Mouse (Mus musculus): ENCODE results near the gene Carnmt1. TPM values are rescaled to one million over a fixed set of nuclear protein-coding genes. Genes with fewer than 3 reads are reported as not detected.

The Carnmt1 gene
- polyA plus RNA-seq, 1 experiment from 2014 or later = 26.8 TPM

GRCm38 (mm10) chr19:18644084-18644483 lies 26.5 kb upstream of the Carnmt1 start:
- Histone ChIP-seq H3K4me1 (peaks cover 5% of the 10 kb centered on the region), H3K4me3 (no peak overlapping the region), H3K27me3 (ENCODE audit: low read depth, poor library complexity, severe bottlenecking) (no peaks in the 10 kb centered on the region), H3K9me3 (replicated peaks) (no peaks in the 10 kb centered on the region), H3K27ac (replicated peaks) (no peak overlapping the region), H3K36me3 (no peaks in the 10 kb centered on the region)
- WGBS = 80% methylated on average over 6 of the region's 6 CpGs
- no peak for DNase-seq (ENCODE audit: low spot score)

- Histone ChIP-seq H3K36me3 (no peaks in the 10 kb centered on the region), H3K9me3 (replicated peaks) (no peaks in the 10 kb centered on the region), H3K4me1 (peaks cover 8% of the 10 kb centered on the region), H3K27me3 (ENCODE audit: low read depth, poor library complexity, severe bottlenecking) (no peaks in the 10 kb centered on the region), H3K4me3 (no peak overlapping the region), H3K27ac (replicated peaks) (no peak overlapping the region)
- DNase-seq (ENCODE audit: low spot score) = no peak
- WGBS = 81% methylated on average over 3 of the region's 3 CpGs
Measured at GRCm38 (mm10) chr19:18646397-18646796, 24.2 kb upstream of the Carnmt1 start.

GRCm38 (mm10) chr19:18646853-18647420 lies 23.6 kb upstream of the Carnmt1 start:
- no peaks in the 10 kb centered on the region for H3K9me3 ChIP-seq (replicated peaks)
- no peak overlapping the region for H3K4me3 ChIP-seq
- DNase-seq (ENCODE audit: low spot score) = no peak
- no peak overlapping the region for H3K27ac ChIP-seq (replicated peaks)
- H3K4me1 ChIP-seq = peaks cover 9% of the 10 kb centered on the region
- no peaks in the 10 kb centered on the region for H3K27me3 ChIP-seq (ENCODE audit: low read depth, poor library complexity, severe bottlenecking)
- WGBS = 58% methylated on average over 5 of the region's 5 CpGs
- no peaks in the 10 kb centered on the region for H3K36me3 ChIP-seq

- no peak overlapping the region for H3K4me3 ChIP-seq
- 86% methylated on average over 9 of the region's 9 CpGs for WGBS
- no peak for DNase-seq (ENCODE audit: low spot score)
Measured at GRCm38 (mm10) chr19:18647775-18648557, 22.6 kb upstream of the Carnmt1 start.

GRCm38 (mm10) chr19:18648558-18648945 lies 22.0 kb upstream of the Carnmt1 start:
- no peak overlapping the region for H3K4me3 ChIP-seq
- WGBS = 88% methylated on average over 6 of the region's 6 CpGs
- peaks cover 6% of the 10 kb centered on the region for H3K4me1 ChIP-seq
- no peaks in the 10 kb centered on the region for H3K9me3 ChIP-seq (replicated peaks)
- H3K27me3 ChIP-seq (ENCODE audit: low read depth, poor library complexity, severe bottlenecking) = no peaks in the 10 kb centered on the region
- H3K36me3 ChIP-seq = no peaks in the 10 kb centered on the region
- H3K27ac ChIP-seq (replicated peaks) = no peak overlapping the region
- no peak for DNase-seq (ENCODE audit: low spot score)

More at GRCm38 (mm10) chr19:18647775-18648557, 22.6 kb upstream of the Carnmt1 start:
- Histone ChIP-seq H3K27me3 (ENCODE audit: low read depth, poor library complexity, severe bottlenecking) (no peaks in the 10 kb centered on the region), H3K4me1 (peaks cover 9% of the 10 kb centered on the region), H3K27ac (replicated peaks) (no peak overlapping the region), H3K9me3 (replicated peaks) (no peaks in the 10 kb centered on the region), H3K36me3 (no peaks in the 10 kb centered on the region)

- Histone ChIP-seq H3K4me1 (peaks cover 6% of the 10 kb centered on the region; the same call in 1 of the 2 replicates), H3K36me3 (no peaks in the 10 kb centered on the region), H3K27me3 (ENCODE audit: low read depth, poor library complexity, severe bottlenecking) (no peaks in the 10 kb centered on the region), H3K9me3 (replicated peaks) (no peaks in the 10 kb centered on the region), H3K27ac (replicated peaks) (no peak overlapping the region), H3K4me3 (no peak overlapping the region)
- no peak for DNase-seq (ENCODE audit: low spot score)
- WGBS = 87% methylated on average over 4 of the region's 4 CpGs
Measured at GRCm38 (mm10) chr19:18649955-18650354, 20.6 kb upstream of the Carnmt1 start.

GRCm38 (mm10) chr19:18650473-18650872 lies 20.1 kb upstream of the Carnmt1 start:
- no peak overlapping the region for H3K27ac ChIP-seq (replicated peaks)
- DNase-seq (ENCODE audit: low spot score) = no peak
- H3K27me3 ChIP-seq (ENCODE audit: low read depth, poor library complexity, severe bottlenecking) = no peaks in the 10 kb centered on the region
- peaks cover 6% of the 10 kb centered on the region; the same call in 1 of the 2 replicates for H3K4me1 ChIP-seq
- H3K4me3 ChIP-seq = no peak overlapping the region
- no peaks in the 10 kb centered on the region for H3K9me3 ChIP-seq (replicated peaks)
- no peaks in the 10 kb centered on the region for H3K36me3 ChIP-seq
- WGBS = 86% methylated on average over 6 of the region's 6 CpGs

- Histone ChIP-seq H3K36me3 (no peaks in the 10 kb centered on the region), H3K4me1 (peaks cover 3% of the 10 kb centered on the region; the same call in 1 of the 2 replicates), H3K27me3 (ENCODE audit: low read depth, poor library complexity, severe bottlenecking) (no peaks in the 10 kb centered on the region), H3K27ac (replicated peaks) (no peak overlapping the region), H3K4me3 (no peak overlapping the region), H3K9me3 (replicated peaks) (no peaks in the 10 kb centered on the region)
- 79% methylated on average over 4 of the region's 4 CpGs for WGBS
- DNase-seq (ENCODE audit: low spot score) = no peak
Measured at GRCm38 (mm10) chr19:18652592-18652991, 18.0 kb upstream of the Carnmt1 start.

GRCm38 (mm10) chr19:18653058-18653457 lies 17.5 kb upstream of the Carnmt1 start:
- WGBS = 86% methylated on average over 6 of the region's 6 CpGs
- Histone ChIP-seq H3K4me3 (no peak overlapping the region), H3K27ac (replicated peaks) (no peak overlapping the region), H3K9me3 (replicated peaks) (no peaks in the 10 kb centered on the region), H3K4me1 (peaks cover 3% of the 10 kb centered on the region; the same call in 1 of the 2 replicates), H3K36me3 (no peaks in the 10 kb centered on the region), H3K27me3 (ENCODE audit: low read depth, poor library complexity, severe bottlenecking) (no peaks in the 10 kb centered on the region)
- no peak for DNase-seq (ENCODE audit: low spot score)

- DNase-seq (ENCODE audit: low spot score) = no peak
- H3K9me3 ChIP-seq (replicated peaks) = no peaks in the 10 kb centered on the region
- peaks cover 3% of the 10 kb centered on the region; the same call in 1 of the 2 replicates for H3K4me1 ChIP-seq
- no peaks in the 10 kb centered on the region for H3K36me3 ChIP-seq
- H3K27me3 ChIP-seq (ENCODE audit: low read depth, poor library complexity, severe bottlenecking) = no peaks in the 10 kb centered on the region
- WGBS = 93% methylated on average over 8 of the region's 8 CpGs
- no peak overlapping the region for H3K27ac ChIP-seq (replicated peaks)
- H3K4me3 ChIP-seq = no peak overlapping the region
Measured at GRCm38 (mm10) chr19:18654330-18654729, 16.2 kb upstream of the Carnmt1 start.

GRCm38 (mm10) chr19:18654984-18655383 lies 15.6 kb upstream of the Carnmt1 start:
- no peak overlapping the region for H3K27ac ChIP-seq (replicated peaks)
- DNase-seq (ENCODE audit: low spot score) = no peak
- H3K4me1 ChIP-seq = peaks cover 3% of the 10 kb centered on the region; the same call in 1 of the 2 replicates
- no peaks in the 10 kb centered on the region for H3K27me3 ChIP-seq (ENCODE audit: low read depth, poor library complexity, severe bottlenecking)
- H3K4me3 ChIP-seq = no peak overlapping the region
- H3K36me3 ChIP-seq = no peaks in the 10 kb centered on the region
- no peaks in the 10 kb centered on the region for H3K9me3 ChIP-seq (replicated peaks)
- WGBS = 90% methylated on average over 5 of the region's 5 CpGs

- no peaks in the 10 kb centered on the region for H3K27me3 ChIP-seq (ENCODE audit: low read depth, poor library complexity, severe bottlenecking)
- H3K9me3 ChIP-seq (replicated peaks) = no peaks in the 10 kb centered on the region
- WGBS = 86% methylated on average over 7 of the region's 7 CpGs
- no peak overlapping the region for H3K4me3 ChIP-seq
- no peak overlapping the region for H3K27ac ChIP-seq (replicated peaks)
- no peak for DNase-seq (ENCODE audit: low spot score)
- H3K4me1 ChIP-seq = peaks cover 3% of the 10 kb centered on the region; the same call in 1 of the 2 replicates
- H3K36me3 ChIP-seq = no peaks in the 10 kb centered on the region
Measured at GRCm38 (mm10) chr19:18655999-18656398, 14.6 kb upstream of the Carnmt1 start.

- no peaks in the 10 kb centered on the region for H3K27me3 ChIP-seq (ENCODE audit: low read depth, poor library complexity, severe bottlenecking)
- H3K27ac ChIP-seq (replicated peaks) = no peak overlapping the region
- no peak for DNase-seq (ENCODE audit: low spot score)
- no peaks in the 10 kb centered on the region for H3K36me3 ChIP-seq
- H3K4me3 ChIP-seq = no peak overlapping the region
- H3K9me3 ChIP-seq (replicated peaks) = no peaks in the 10 kb centered on the region
- WGBS = 80% methylated on average over 4 of the region's 4 CpGs
- no peaks in the 10 kb centered on the region for H3K4me1 ChIP-seq
Measured at GRCm38 (mm10) chr19:18658473-18658872, 12.1 kb upstream of the Carnmt1 start.

Data from midbrain, embryonic 10.5 days (tissue).